16 mouse cellular contexts compared by ENCODE assay signal in genomic region chr6:90821916-90822602, GRCm38 (mm10).
A peak's percentile ranks its signal among the peaks of the same experiment; 100 is the strongest.
DNase-seq lines count a peak whose midpoint lies in the region; ATAC-seq and TF ChIP-seq lines count a peak whose summit lies in the region.
"Had no signal": no experiment of that assay in that cellular context is flagged by ENCODE, and none has a peak within 500 bp of the region (broad histone marks: within the 10 kb centered on the region; RNA-seq: fewer than 3 reads in every experiment).

No protein-coding gene starts in this region.

- peak overlapping the region; percentile 9; the same call in 1 of the 2 replicates for H3K27ac ChIP-seq in hindbrain, embryonic 12.5 days
- H3K27ac ChIP-seq in hindbrain, embryonic 14.5 days: no peak overlapping the region
- H3K27ac ChIP-seq in gastrocnemius, adult 2 months: no peak overlapping the region
- H3K27ac ChIP-seq: liver, embryonic 15.5 days; midbrain, embryonic 15.5 days had no signal

- 21% methylated on average over 4 of the region's 4 CpGs for WGBS in hindbrain, embryonic 12.5 days
- WGBS in hindbrain, embryonic 14.5 days: 15% methylated on average over 4 of the region's 4 CpGs

- ATAC-seq in hindbrain, embryonic 12.5 days (ENCODE audit: low FRiP score): no peak
- no peak for ATAC-seq in hindbrain, embryonic 14.5 days (ENCODE audit: low FRiP score)
- ATAC-seq in monocyte, adult 5-6 weeks (replicated peaks; ENCODE audit: insufficient number of reproducible peaks, low FRiP score, low TSS enrichment, poor library complexity, severe bottlenecking): no peak
- ATAC-seq: CD4-positive, CD25-positive, alpha-beta regulatory T cell, adult 4 months; lung, postnatal 0 days; midbrain, embryonic 15.5 days had no signal

- peak; percentile 9 for DNase-seq in cerebellum, adult 9-10 months
- no peak for DNase-seq in cerebellum, adult 11 months
- no peak for DNase-seq in hindbrain, embryonic 14.5 days (ENCODE audit: low spot score)
- DNase-seq in right cerebral cortex, postnatal 4 days: peak; percentile 25
- no peak for DNase-seq in right cerebral cortex, postnatal 25 days
- DNase-seq in gastrocnemius, adult 2 months: no peak
- DNase-seq: cerebellum, adult 11-12 months; gastrocnemius, postnatal 10 days; kidney, adult 8-10 months; kidney, postnatal 36 days had no signal

- no peak for TF ChIP-seq CTCF in gastrocnemius, adult 2 months (IDR thresholded peaks at IDR 0.05)

- intact Hi-C loops in gastrocnemius, adult 2 months (cut with DNase I): no loop called here

- H3K27me3 ChIP-seq in hindbrain, embryonic 12.5 days: no peaks in the 10 kb centered on the region
- no peaks in the 10 kb centered on the region for H3K27me3 ChIP-seq in hindbrain, embryonic 14.5 days (ENCODE audit: control insufficient read depth, insufficient read depth, low read length)
- H3K27me3 ChIP-seq: liver, embryonic 15.5 days; midbrain, embryonic 15.5 days had no signal

- H3K4me3 ChIP-seq in hindbrain, embryonic 12.5 days: no peak overlapping the region
- no peak overlapping the region for H3K4me3 ChIP-seq in hindbrain, embryonic 14.5 days (replicated peaks; ENCODE audit: low read length)
- no peak overlapping the region for H3K4me3 ChIP-seq in gastrocnemius, adult 2 months
- H3K4me3 ChIP-seq: liver, embryonic 15.5 days; midbrain, embryonic 15.5 days had no signal

- H3K9ac ChIP-seq in hindbrain, embryonic 12.5 days: no peak overlapping the region
- H3K9ac ChIP-seq in hindbrain, embryonic 14.5 days: no peak overlapping the region
- H3K9ac ChIP-seq: liver, embryonic 15.5 days; midbrain, embryonic 15.5 days had no signal

- no peak overlapping the region for H3K4me2 ChIP-seq in hindbrain, embryonic 12.5 days (replicated peaks)
- H3K4me2 ChIP-seq in hindbrain, embryonic 14.5 days (replicated peaks): no peak overlapping the region
- H3K4me2 ChIP-seq: liver, embryonic 15.5 days; midbrain, embryonic 15.5 days had no signal

- no peaks in the 10 kb centered on the region for H3K36me3 ChIP-seq in hindbrain, embryonic 12.5 days
- no peaks in the 10 kb centered on the region for H3K36me3 ChIP-seq in hindbrain, embryonic 14.5 days (replicated peaks; ENCODE audit: control insufficient read depth, insufficient read depth)
- H3K36me3 ChIP-seq: liver, embryonic 15.5 days; midbrain, embryonic 15.5 days had no signal

- H3K4me1 ChIP-seq in hindbrain, embryonic 12.5 days: peaks cover 24% of the 10 kb centered on the region
- peaks cover 8% of the 10 kb centered on the region for H3K4me1 ChIP-seq in hindbrain, embryonic 14.5 days (replicated peaks; ENCODE audit: control insufficient read depth, insufficient read depth, low read length)
- H3K4me1 ChIP-seq: liver, embryonic 15.5 days; midbrain, embryonic 15.5 days had no signal

- H3K9me3 ChIP-seq in hindbrain, embryonic 12.5 days (replicated peaks): no peaks in the 10 kb centered on the region
- no peaks in the 10 kb centered on the region for H3K9me3 ChIP-seq in hindbrain, embryonic 14.5 days (ENCODE audit: control insufficient read depth, low read length)
- H3K9me3 ChIP-seq: liver, embryonic 15.5 days; midbrain, embryonic 15.5 days had no signal

Comparison
In these comparisons a context has a peak if more than half of its experiments do, and no peak if none do; other contexts are left out.
1. DNase-seq: peak in cerebellum, adult 9-10 months (single experiment) and right cerebral cortex, postnatal 4 days (single experiment); none in cerebellum, adult 11 months (single experiment), hindbrain, embryonic 14.5 days (single experiment), right cerebral cortex, postnatal 25 days (single experiment) and gastrocnemius, adult 2 months (single experiment).